Mouse (Mus musculus) ES-Bruce4 (cell line): ENCODE data around the gene Tnnt2.

Experiments used
- CTCF ChIP-seq: IDR thresholded peaks from one replicate; pipeline ENCODE4 v1.8.1; 2011; ENCODE audit warnings: low read depth, low read length
- EP300 ChIP-seq: IDR thresholded peaks from 2 replicates; pipeline ENCODE4 v1.6.1; 2011; ENCODE audit warnings: low read depth, low read length; ENCODE audit not compliant: insufficient read depth
- POLR2A ChIP-seq: IDR thresholded peaks from one replicate; pipeline ENCODE4 v1.8.1; 2011; ENCODE audit warnings: low read length; ENCODE audit not compliant: insufficient read depth

DNA sequence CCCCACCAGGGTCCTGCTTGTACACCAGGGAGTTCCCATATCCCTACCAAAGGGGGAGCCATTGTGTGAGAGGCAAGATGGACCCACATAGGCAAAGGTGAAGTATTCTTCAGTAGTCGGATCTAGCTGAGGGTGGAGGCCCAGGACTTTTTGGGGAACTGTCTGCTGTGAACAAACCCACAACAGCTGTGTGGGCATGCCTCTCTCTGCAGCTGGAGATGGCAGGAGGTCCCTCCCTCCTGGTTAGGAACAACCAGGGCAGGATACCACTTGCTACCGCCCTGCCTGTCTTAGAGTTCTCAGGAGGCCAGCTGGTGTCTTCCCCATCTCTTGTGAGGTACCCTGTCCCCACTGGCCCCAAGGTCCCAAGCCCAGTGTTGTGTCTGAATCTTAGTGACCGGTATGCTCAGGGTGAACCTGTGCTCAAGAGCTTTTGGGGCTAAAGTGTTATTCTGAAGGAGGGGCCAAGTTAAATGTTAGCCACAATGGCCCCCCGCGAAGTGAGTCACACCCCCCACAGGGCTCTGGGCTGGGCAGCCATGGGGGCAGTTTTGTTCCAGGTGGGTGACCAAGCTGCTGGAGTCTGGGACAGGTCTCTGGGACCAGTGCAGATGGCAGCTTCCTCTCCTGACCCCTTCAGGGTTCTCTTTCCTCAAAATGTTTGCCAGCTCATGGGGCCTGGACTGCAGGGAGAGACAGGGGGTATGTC is 22.3 kb upstream of the Tnnt2 start:
- TF ChIP-seq CTCF, result no peak
- no peak for TF ChIP-seq POLR2A
- no peak for TF ChIP-seq EP300
